Mouse (Mus musculus) kidney, embryonic 15.5 days (tissue): ENCODE measurements around the gene Tgm7. TPM values are rescaled to one million over a fixed set of nuclear protein-coding genes. Genes with fewer than 3 reads are reported as not detected.
"Not testable (repeated sequence)": the region's sequence is repeated elsewhere in the genome, so short reads cannot be mapped to it uniquely, and the experiment has no call there.

ENCODE experiments used
- ATAC-seq: fragments of 200-750 bp; cut with Nextera tagmentation; replicated peaks from 2 replicates; pipeline ENCODE4 v1.8.0; 2017; ENCODE audit warnings: moderate TSS enrichment; ENCODE audit not compliant: low FRiP score
- H3K27ac ChIP-seq: fragments of 300-500 bp; sonication (generic); 2 replicates; pipeline ENCODE4 v1.5.1; 2015; ENCODE audit warnings: mild to moderate bottlenecking, inconsistent platforms
- H3K27me3 ChIP-seq: fragments of 300-500 bp; sonication (generic); 2 replicates; pipeline ENCODE4 v1.6.1; 2015; ENCODE audit warnings: inconsistent platforms
- H3K36me3 ChIP-seq: fragments of 300-500 bp; sonication (generic); 2 replicates; pipeline ENCODE4 v1.6.1; 2015; ENCODE audit warnings: inconsistent platforms
- H3K4me1 ChIP-seq: fragments of 300-500 bp; sonication (generic); 2 replicates; pipeline ENCODE4 v1.6.1; 2015; ENCODE audit warnings: inconsistent platforms
- H3K4me2 ChIP-seq: fragments of 300-500 bp; sonication (generic); 2 replicates; pipeline ENCODE4 v1.6.1; 2015; ENCODE audit warnings: moderate library complexity, mild to moderate bottlenecking, inconsistent platforms
- H3K4me3 ChIP-seq: fragments of 300-500 bp; sonication (generic); replicated peaks from 2 replicates; pipeline ENCODE4 v1.5.1; 2015; ENCODE audit warnings: mild to moderate bottlenecking, inconsistent platforms
- H3K9ac ChIP-seq: fragments of 300-500 bp; sonication (generic); 2 replicates; pipeline ENCODE4 v1.6.1; 2015; ENCODE audit warnings: mild to moderate bottlenecking, inconsistent platforms
- H3K9me3 ChIP-seq: fragments of 300-500 bp; sonication (generic); replicated peaks from 2 replicates; pipeline ENCODE4 v1.6.1; 2016; ENCODE audit warnings: inconsistent platforms
- WGBS: fragments of 180-500 bp; shearing (Covaris S2); methylation state at CpG from one replicate; pipeline ENCODE4 v1.1.7; 2015; ENCODE audit warnings: mixed read lengths; 5-methylcytosine and 5-hydroxymethylcytosine counted together
- polyA plus RNA-seq: library from polyadenylated mRNA; unstranded; fragments of >200 nt; fragmentation: Nextera tagmentation; extraction: Ambion mirVana; gene quantifications from 2 replicates; pipeline ENCODE4 v1.2.1, GENCODE M21; 2015

Gene Tgm7
- polyA plus RNA-seq, 1 experiment from 2014 or later, result 0.25 TPM

DNA sequence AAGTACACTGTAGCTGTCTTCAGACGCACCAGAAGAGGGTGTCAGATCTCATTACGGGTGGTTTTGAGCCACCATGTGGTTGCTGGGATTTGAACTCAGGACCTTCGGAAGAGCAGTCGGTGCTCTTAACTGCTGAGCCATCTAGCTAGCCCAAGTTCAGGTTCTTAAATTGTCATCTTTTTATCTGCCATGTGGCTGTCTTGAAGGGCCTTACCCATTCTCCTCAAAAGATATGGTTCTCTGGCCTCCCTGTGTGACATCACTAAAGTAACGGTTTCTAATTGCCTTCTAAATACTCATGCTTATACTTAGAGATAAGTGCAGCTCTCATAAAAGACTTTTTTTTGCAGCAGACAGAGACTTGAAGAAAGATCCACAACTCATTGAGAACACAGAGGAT lies 16.7 kb upstream of the Tgm7 start:
- not testable (repeated sequence) for H3K9ac ChIP-seq, H3K4me2 ChIP-seq, H3K36me3 ChIP-seq, H3K27me3 ChIP-seq, H3K4me1 ChIP-seq, H3K27ac ChIP-seq, ATAC-seq, H3K9me3 ChIP-seq, H3K4me3 ChIP-seq
- WGBS, result 92% methylated on average over 5 of the region's 5 CpGs

DNA sequence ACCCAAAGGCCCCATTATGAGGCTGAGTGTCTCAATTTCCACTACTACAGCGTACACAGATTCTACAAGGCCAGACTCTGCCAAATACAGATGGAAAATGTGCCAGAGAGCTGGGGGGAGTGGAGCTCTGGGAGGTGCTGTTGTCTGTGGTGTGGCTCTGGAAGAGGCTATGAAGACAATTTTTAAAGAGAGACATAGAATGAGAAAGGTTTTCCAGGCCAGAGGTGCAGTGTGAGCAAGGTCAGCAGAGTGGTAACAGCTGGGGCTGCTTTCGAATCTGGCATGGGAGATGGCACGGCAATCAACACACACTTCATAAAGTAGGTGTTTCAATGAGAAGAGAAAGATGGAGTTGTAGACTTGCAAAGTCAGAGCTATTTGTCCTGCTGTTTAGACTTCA lies 9.7 kb upstream of the Tgm7 start:
- Histone ChIP-seq H3K27ac (no peak overlapping the region), H3K4me3 (no peak overlapping the region), H3K4me2 (no peak overlapping the region), H3K4me1 (peaks cover 3% of the 10 kb centered on the region; the same call in 1 of the 2 replicates), H3K27me3 (no peaks in the 10 kb centered on the region; the same call in 1 of the 2 replicates), H3K9ac (no peak overlapping the region), H3K36me3 (no peaks in the 10 kb centered on the region), H3K9me3 (no peaks in the 10 kb centered on the region)
- whole genome bisulfite sequencing, result 80% methylated on average over 3 of the region's 3 CpGs
- no peak for ATAC-seq

DNA sequence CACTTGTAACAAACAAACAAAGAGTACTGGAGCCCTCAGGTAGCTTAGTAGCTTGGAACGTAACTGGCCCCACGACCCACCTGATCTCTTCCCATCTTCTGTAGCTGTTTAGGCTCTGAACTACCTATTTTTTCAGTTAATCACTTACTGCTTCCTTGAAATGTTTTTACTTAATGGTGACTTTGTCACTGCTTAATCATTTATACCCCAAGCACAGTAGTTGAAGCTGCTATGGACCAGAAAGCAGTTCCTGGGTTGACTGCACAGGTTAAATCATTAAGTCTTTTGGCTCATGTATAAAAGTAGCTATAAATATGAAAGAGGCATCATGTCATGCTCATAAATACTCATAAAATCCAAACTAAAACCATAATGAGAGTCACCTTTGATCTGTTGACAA lies 5.8 kb upstream of the Tgm7 start:
- H3K4me1 ChIP-seq, result peaks cover 3% of the 10 kb centered on the region; the same call in 1 of the 2 replicates
- no peaks in the 10 kb centered on the region for H3K9me3 ChIP-seq
- H3K27ac ChIP-seq, result no peak overlapping the region
- H3K4me3 ChIP-seq, result no peak overlapping the region
- no peak overlapping the region for H3K9ac ChIP-seq
- no peak overlapping the region for H3K4me2 ChIP-seq
- ATAC-seq, result 0 out of 2 replicates have a peak, but pooled peaks have one; percentile 54
- 78% methylated on average over 2 of the region's 2 CpGs for WGBS
- H3K36me3 ChIP-seq, result no peaks in the 10 kb centered on the region
- no peaks in the 10 kb centered on the region; the same call in 1 of the 2 replicates for H3K27me3 ChIP-seq

DNA sequence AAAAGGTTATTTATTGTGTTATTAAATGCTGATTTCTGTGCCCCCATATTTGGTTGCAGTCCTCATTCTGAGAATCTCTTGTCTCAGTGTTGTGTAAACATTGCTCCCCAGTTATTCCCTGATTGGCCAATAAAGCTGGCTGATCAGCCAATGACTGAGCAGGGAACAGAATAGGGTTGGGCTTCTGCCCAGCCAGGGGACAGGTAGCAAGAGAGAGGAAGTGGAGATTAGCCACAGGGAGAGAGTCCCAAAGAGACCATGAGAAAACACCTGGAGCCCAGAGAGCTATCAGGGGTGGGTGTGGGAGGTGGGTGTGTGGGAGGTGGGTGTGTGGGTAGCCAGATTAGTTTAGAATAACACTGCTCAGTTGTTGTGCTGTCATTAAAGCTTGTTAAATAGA lies 3.7 kb downstream of the Tgm7 start:
- H3K27me3 ChIP-seq, result no peaks in the 10 kb centered on the region
- H3K9ac ChIP-seq, result no peak overlapping the region
- ATAC-seq, result peak; percentile 46; the same call in 1 of the 2 replicates
- H3K9me3 ChIP-seq, result no peaks in the 10 kb centered on the region
- H3K4me2 ChIP-seq, result no peak overlapping the region
- no peaks in the 10 kb centered on the region for H3K36me3 ChIP-seq
- H3K27ac ChIP-seq, result no peak overlapping the region
- no peak overlapping the region for H3K4me3 ChIP-seq
- H3K4me1 ChIP-seq, result peaks cover 10% of the 10 kb centered on the region

DNA sequence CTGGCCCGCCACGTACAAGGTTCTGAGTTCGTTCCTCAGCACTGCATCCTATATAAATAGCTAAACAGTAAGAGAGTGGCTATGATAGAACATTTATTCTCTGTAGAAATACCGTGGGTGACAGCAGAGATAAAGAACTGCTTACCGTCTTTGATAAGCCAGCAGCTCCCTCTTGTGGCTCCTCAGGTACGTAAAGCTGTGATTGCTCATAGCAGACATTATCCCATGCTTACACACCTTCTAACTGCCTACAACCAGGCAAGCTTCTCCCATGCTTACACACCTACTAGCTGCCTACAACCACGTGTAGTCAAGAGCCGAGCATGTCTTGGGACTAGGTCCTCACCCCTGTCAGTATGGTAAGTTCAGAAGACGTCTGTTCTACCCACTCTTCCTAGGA lies 7.5 kb downstream of the Tgm7 start:
- H3K27ac ChIP-seq, result 0 out of 2 replicates have a peak overlapping the region, but pooled peaks have one; percentile 41
- no peaks in the 10 kb centered on the region for H3K36me3 ChIP-seq
- no peak overlapping the region for H3K9ac ChIP-seq
- no peaks in the 10 kb centered on the region for H3K9me3 ChIP-seq
- no peak overlapping the region for H3K4me3 ChIP-seq
- WGBS, result 20% methylated on average over 9 of the region's 9 CpGs
- H3K4me2 ChIP-seq, result peak overlapping the region; percentile 27; the same call in 1 of the 2 replicates
- ATAC-seq, result 0 out of 2 replicates have a peak, but pooled peaks have one; percentile 46
- no peaks in the 10 kb centered on the region for H3K27me3 ChIP-seq
- H3K4me1 ChIP-seq, result peaks cover 10% of the 10 kb centered on the region

DNA sequence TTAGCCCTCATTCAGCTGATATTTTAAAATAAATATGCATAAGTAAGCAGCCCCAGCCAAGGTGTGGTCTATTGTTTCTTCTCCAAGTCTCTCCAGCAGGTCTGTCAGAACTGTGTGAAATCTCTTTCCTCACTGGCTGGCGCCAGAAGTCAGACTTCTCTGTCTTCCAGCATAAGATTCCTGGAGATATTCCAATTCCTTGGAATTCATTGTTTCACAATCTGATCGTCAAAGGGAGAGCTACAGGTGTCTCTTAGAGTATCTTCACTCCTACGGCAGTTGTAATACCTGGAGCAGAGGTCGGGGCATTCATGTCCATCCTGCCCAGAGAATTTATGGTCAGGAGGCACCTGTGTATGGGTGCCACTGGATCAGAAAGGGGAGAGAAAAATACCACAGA lies 19.8 kb downstream of the Tgm7 start:
- Histone ChIP-seq H3K36me3 (no peaks in the 10 kb centered on the region), H3K9me3 (no peaks in the 10 kb centered on the region), H3K27ac (no peak overlapping the region), H3K27me3 (no peaks in the 10 kb centered on the region), H3K4me3 (no peak overlapping the region), H3K9ac (no peak overlapping the region), H3K4me2 (no peak overlapping the region), H3K4me1 (peaks cover 11% of the 10 kb centered on the region)
- WGBS, result 67% methylated on average over 4 of the region's 4 CpGs
- no peak for ATAC-seq

DNA sequence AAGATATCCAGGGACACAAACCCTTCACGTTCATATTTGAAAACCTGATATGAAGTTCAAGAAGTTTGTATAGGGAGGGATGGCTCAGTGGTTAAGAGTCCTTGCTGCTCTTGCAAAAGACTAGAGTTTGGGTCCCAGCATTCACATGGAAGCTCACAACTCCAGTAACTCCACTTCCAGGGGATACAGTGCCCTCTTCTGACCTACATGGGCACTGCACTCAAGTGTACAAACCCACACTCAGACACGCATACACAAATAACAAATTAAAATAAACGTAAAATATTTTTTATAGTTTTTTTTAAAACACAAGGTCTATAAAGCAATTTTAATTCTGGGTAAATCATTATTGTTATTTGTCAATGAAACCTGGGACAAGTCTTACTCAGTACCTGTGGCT lies 21.1 kb downstream of the Tgm7 start:
- H3K9me3 ChIP-seq, result no peaks in the 10 kb centered on the region
- H3K9ac ChIP-seq, result no peak overlapping the region
- no peaks in the 10 kb centered on the region for H3K36me3 ChIP-seq
- no peaks in the 10 kb centered on the region for H3K27me3 ChIP-seq
- H3K4me3 ChIP-seq, result no peak overlapping the region
- peaks cover 11% of the 10 kb centered on the region for H3K4me1 ChIP-seq
- 93% methylated on average over 3 of the region's 3 CpGs for WGBS
- ATAC-seq, result no peak
- no peak overlapping the region for H3K4me2 ChIP-seq
- no peak overlapping the region for H3K27ac ChIP-seq

DNA sequence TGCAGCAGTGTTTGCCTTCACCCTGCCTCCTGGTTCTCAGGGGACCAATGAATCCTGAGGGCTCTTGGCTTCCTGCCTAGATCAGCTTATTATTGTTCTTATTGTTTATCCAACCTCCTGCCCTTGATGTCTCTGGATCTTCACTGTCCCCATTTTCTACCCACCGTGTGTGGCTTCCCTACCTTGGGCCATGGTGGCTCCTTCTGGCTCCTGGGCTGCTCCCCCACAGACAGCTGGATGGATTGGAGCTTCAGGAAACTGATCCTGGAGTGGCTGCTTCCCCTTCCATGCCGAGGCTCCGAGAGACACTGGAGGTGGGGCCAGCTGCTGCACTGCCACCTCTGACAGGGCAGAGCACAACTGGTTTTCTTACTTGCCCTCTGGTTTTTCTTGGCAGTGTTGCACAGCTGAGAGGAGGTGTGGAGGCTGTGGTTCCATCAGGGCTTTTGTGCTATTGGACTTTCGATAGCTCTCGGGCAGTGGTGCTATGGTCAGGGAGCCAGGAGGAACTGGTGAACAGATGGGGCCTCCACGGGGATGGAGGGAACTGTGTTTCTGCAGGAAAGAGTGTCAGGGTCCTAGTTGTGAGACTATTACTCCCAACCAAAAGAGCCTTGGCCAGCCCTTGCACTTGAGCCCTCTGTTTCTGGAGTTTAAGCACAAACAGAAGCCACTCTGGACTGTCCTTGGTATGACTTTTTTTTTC lies 24.0 kb downstream of the Tgm7 start, which contains the start of gene Tgm5:
Gene Tgm5 (minus strand): TSS at position 362 of the 706 bp plus-strand sequence.
- Histone ChIP-seq H3K36me3 (no peaks in the 10 kb centered on the region), H3K27ac (peak within 1 kb of the TSS; percentile 55), H3K27me3 (no peaks in the 10 kb centered on the region), H3K9ac (no peak within 1 kb of the TSS), H3K9me3 (no peaks in the 10 kb centered on the region), H3K4me2 (0 out of 2 replicates have a peak within 1 kb of the TSS, but pooled peaks have one; percentile 17), H3K4me3 (no peak within 1 kb of the TSS), H3K4me1 (peaks cover 11% of the 10 kb centered on the region)
- 26% methylated on average over 6 of the region's 6 CpGs for WGBS
- ATAC-seq, result 0 out of 2 replicates have a peak, but pooled peaks have one; percentile 25

DNA sequence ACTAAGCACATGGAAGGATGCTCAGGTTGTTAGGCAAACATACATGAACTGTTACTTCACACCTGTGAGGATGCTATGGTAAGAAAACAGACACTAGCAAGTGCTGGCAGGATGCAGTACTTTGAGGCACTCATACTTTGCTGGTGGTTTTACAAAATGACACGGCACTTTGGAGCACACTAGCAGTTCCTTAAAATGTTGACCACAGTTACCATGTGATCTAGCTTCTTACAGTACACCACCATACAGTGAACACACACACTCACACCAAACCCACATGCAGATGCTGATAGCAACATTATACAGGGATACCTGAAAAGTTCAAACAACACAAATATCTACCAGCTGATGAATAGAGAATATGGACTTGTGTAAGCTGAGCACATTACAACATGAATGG lies 27.0 kb downstream of the Tgm7 start:
- WGBS, result 93% methylated on average over 1 of the region's 1 CpGs
- Histone ChIP-seq H3K36me3 (no peaks in the 10 kb centered on the region), H3K4me2 (no peak overlapping the region), H3K27me3 (no peaks in the 10 kb centered on the region), H3K4me3 (no peak overlapping the region), H3K4me1 (peaks cover 11% of the 10 kb centered on the region), H3K9me3 (no peaks in the 10 kb centered on the region), H3K27ac (no peak overlapping the region), H3K9ac (no peak overlapping the region)
- ATAC-seq, result no peak

DNA sequence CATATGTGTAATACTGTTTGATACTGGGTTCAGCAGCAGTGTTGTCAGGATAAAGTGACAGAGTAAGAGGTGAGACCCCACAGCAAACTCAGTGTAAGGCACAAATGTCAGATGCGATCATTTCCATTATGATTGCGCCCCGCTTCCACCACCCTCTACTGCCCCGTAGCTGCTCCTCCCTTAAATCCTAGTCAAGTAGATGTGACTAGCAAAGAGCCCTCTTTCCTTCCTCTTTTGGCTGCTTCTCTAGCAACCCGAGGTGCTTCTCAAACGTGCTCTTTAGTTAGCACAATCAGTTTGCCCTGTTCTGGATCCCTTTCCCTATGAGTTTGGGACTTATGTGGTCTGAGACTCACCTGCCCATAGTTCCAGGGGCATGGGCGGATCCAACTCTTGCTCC lies 34.8 kb downstream of the Tgm7 start:
- Histone ChIP-seq H3K4me3 (no peak overlapping the region), H3K36me3 (no peaks in the 10 kb centered on the region), H3K27me3 (no peaks in the 10 kb centered on the region), H3K4me1 (no peaks in the 10 kb centered on the region), H3K27ac (no peak overlapping the region), H3K4me2 (no peak overlapping the region), H3K9ac (no peak overlapping the region), H3K9me3 (no peaks in the 10 kb centered on the region)
- WGBS, result 87% methylated on average over 7 of the region's 7 CpGs
- ATAC-seq, result no peak

DNA sequence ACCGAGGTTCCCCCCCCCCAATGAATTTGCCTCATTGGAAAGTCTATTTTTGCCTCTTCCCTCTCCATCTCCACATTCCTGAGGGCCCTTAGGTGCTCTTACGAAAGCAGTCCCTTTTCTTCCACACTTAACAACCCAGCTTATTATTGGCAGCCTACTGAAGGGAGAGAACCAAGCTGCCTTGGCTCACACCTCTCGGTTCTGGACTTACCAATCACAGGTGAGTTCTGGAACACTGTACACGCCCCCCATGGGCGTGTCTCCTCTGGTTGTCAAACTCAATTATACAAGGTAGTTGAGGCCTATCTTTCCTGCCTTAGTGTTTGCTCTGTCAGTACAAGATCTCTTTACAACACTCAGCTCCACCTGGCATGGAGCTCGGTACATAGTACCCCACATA lies 37.7 kb downstream of the Tgm7 start:
- Histone ChIP-seq H3K27me3 (no peaks in the 10 kb centered on the region), H3K9me3 (no peaks in the 10 kb centered on the region), H3K27ac (no peak overlapping the region), H3K36me3 (no peaks in the 10 kb centered on the region), H3K4me1 (no peaks in the 10 kb centered on the region), H3K4me3 (no peak overlapping the region), H3K9ac (no peak overlapping the region), H3K4me2 (no peak overlapping the region)
- 84% methylated on average over 6 of the region's 6 CpGs for WGBS
- ATAC-seq, result no peak

DNA sequence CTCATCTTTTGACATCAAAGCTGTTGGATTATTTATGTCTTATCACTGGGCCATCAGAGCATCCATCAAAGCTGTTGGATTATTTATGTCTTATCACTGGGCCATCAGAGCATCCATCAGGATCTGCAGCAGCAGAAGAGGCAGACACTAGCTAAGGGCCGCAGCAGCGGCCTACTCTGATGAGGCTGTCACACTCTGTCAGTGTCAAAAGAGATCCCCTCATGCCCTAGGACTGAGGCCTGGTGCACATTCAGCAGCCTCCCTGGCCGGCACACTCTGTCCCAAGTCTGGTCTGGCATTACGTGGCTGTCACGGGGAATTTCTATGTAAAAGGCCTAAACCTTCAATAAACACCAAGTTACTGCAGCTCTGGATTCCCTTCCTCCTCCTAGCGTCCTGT lies 40.1 kb downstream of the Tgm7 start:
- Histone ChIP-seq H3K4me1 (no peaks in the 10 kb centered on the region), H3K27ac (no peak overlapping the region), H3K9ac (no peak overlapping the region), H3K9me3 (no peaks in the 10 kb centered on the region), H3K4me2 (no peak overlapping the region), H3K27me3 (no peaks in the 10 kb centered on the region), H3K4me3 (no peak overlapping the region), H3K36me3 (no peaks in the 10 kb centered on the region)
- 66% methylated on average over 6 of the region's 6 CpGs for WGBS
- ATAC-seq, result no peak

DNA sequence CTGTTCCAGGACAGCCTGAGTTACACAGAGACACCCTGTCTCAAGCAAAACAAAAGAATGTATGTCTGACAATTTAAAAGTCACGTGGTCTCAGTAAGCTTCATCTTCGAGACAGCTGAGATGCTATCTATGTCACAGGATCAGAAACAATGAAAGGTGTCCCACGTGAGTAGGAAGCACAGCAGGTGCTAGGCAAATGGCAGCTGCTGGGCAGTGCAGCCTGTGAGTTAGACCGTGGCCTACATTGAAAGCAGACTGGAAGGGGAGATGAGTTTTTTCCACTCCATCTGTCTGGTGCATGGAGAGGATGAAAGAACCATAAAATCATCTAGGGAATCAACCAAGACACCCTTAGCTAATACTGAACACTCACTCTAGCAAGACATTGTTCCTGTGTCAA lies 42.5 kb downstream of the Tgm7 start:
- H3K9ac ChIP-seq, result no peak overlapping the region
- no peaks in the 10 kb centered on the region for H3K9me3 ChIP-seq
- no peak overlapping the region for H3K4me3 ChIP-seq
- no peak overlapping the region for H3K27ac ChIP-seq
- H3K4me1 ChIP-seq, result no peaks in the 10 kb centered on the region
- no peak overlapping the region for H3K4me2 ChIP-seq
- no peak for ATAC-seq
- H3K27me3 ChIP-seq, result no peaks in the 10 kb centered on the region
- H3K36me3 ChIP-seq, result no peaks in the 10 kb centered on the region
- 74% methylated on average over 4 of the region's 4 CpGs for WGBS
